Mouse (Mus musculus) CH12.LX (cell line): ENCODE measurements around the gene Tmco4.

Experiments
- CTCF ChIP-seq, 2 experiments: IDR thresholded peaks in 1 of 2; conservative IDR thresholded peaks in 1 of 2; 2 replicates each; pipeline ENCODE4 v1.5.1; 2011 to 2012; ENCODE audit warnings: low read depth in 2 of 2, low read length in 2 of 2, improper control_type of control experiment in 1 of 2, inconsistent platforms in 1 of 2, mild to moderate bottlenecking in 1 of 2, moderate library complexity in 1 of 2
- POLR2A ChIP-seq: IDR thresholded peaks from 2 replicates; pipeline ENCODE4 v1.6.1; 2011; ENCODE audit warnings: low read depth, mild to moderate bottlenecking, improper control_type of control experiment, low read length
- POLR2AphosphoS2 ChIP-seq: IDR thresholded peaks from 2 replicates; pipeline ENCODE4 v1.6.1; 2011; ENCODE audit warnings: low read depth, low read length, improper control_type of control experiment
- RCOR1 ChIP-seq: conservative IDR thresholded peaks from 2 replicates; pipeline ENCODE4 v1.6.1; 2012; ENCODE audit warnings: low read depth, mild to moderate bottlenecking, inconsistent platforms, low read length, improper control_type of control experiment

- no peak for TF ChIP-seq POLR2AphosphoS2
- TF ChIP-seq CTCF (conservative IDR thresholded peaks at IDR 0.05 in 1 of 2, IDR thresholded peaks at IDR 0.05 in 1 of 2; ENCODE audit: low read depth in 2 of 2, low read length in 2 of 2) = no peak
- no peak for TF ChIP-seq POLR2A
- TF ChIP-seq RCOR1 = no peak
Measured at GRCm38 (mm10) chr4:139034942-139035341, 62.3 kb downstream of the Tmco4 start.
